Mouse (Mus musculus) right cerebral cortex, postnatal 4 days (tissue): ENCODE results near the gene Pfdn5.

Experiments
- DNase-seq: peaks from one replicate; pipeline ENCODE4 v3.0.0-alpha.2; 2022

Gene Pfdn5

GRCm38 (mm10) chr15:102377163-102377543, 51.2 kb downstream of the Pfdn5 start:
- DNase-seq: peak; percentile 82

DNA sequence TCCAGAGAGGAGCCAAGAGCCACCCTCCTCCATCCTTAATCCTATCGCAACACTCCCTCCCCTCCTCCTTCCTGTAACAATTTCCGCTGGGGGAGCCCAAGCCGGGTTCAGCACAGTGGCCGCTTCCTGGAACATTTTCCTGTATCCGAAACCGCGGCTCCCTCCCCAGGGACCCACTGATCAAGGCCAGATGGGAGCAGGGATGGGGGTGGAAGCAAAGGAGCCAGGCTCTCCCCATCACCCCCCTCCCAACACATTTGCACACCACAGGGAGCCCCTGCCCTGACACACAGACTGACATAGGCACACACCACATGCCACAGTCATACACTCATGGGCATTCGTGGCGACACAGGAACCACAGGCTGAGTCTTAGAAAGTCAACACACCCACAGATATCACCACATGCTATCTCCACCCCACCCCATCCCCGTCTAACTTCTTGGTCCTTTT, 51.9 kb downstream of the Pfdn5 start:
- no peak for DNase-seq
